Mouse (Mus musculus) kidney, adult 8-10 months (tissue): ENCODE measurements around the gene Maml3.

Source experiments
- DNase-seq, 2 experiments: peaks; one replicate each; pipeline ENCODE4 v3.0.0; 2022

Gene Maml3

GRCm38 (mm10) chr3:51651149-51651548, 453.7 kb downstream of the Maml3 start:
- no peak for DNase-seq

- peak; percentile 33 to 55 for DNase-seq
Measured at GRCm38 (mm10) chr3:51649986-51650385, 454.9 kb downstream of the Maml3 start.

GRCm38 (mm10) chr3:51649426-51649825, 455.4 kb downstream of the Maml3 start:
- DNase-seq: peak; percentile 39 to 62

GRCm38 (mm10) chr3:51648037-51648664, 456.7 kb downstream of the Maml3 start:
- DNase-seq: peak; percentile 42 to 68

GRCm38 (mm10) chr3:51647356-51647755, 457.5 kb downstream of the Maml3 start:
- DNase-seq: no peak

- DNase-seq: no peak
Measured at GRCm38 (mm10) chr3:51646301-51646700, 458.6 kb downstream of the Maml3 start.

GRCm38 (mm10) chr3:51645484-51645883, 459.4 kb downstream of the Maml3 start:
- no peak for DNase-seq

GRCm38 (mm10) chr3:51638260-51638659, 466.6 kb downstream of the Maml3 start:
- DNase-seq: no peak

- DNase-seq: no peak
Measured at GRCm38 (mm10) chr3:51637326-51637725, 467.6 kb downstream of the Maml3 start.

GRCm38 (mm10) chr3:51636700-51637099, 468.2 kb downstream of the Maml3 start:
- no peak for DNase-seq

- no peak for DNase-seq
Measured at GRCm38 (mm10) chr3:51635960-51636359, 468.9 kb downstream of the Maml3 start.
